Mouse (Mus musculus) c-Kit-positive CD71-negative TER-119-negative erythroid progenitor cells, embryonic 14.5 days (primary cell): ENCODE measurements around the gene Lamb2.

ENCODE experiments used
- DNase-seq: peaks from one replicate; pipeline ENCODE4 v3.0.0-alpha.2; 2013; ENCODE audit warnings: low read depth

The Lamb2 gene

GRCm38 (mm10) chr9:108492043-108492750, 12.7 kb downstream of the Lamb2 start:
- no peak for DNase-seq

- no peak for DNase-seq
Measured at GRCm38 (mm10) chr9:108493246-108493645, 13.7 kb downstream of the Lamb2 start.

- DNase-seq, result no peak
Measured at GRCm38 (mm10) chr9:108494146-108494825, 14.8 kb downstream of the Lamb2 start.

- DNase-seq, result no peak
Measured at GRCm38 (mm10) chr9:108494905-108495304, 15.4 kb downstream of the Lamb2 start.

- DNase-seq, result no peak
Measured at GRCm38 (mm10) chr9:108499231-108499630, 19.7 kb downstream of the Lamb2 start.

- no peak for DNase-seq
Measured at GRCm38 (mm10) chr9:108499943-108500342, 20.4 kb downstream of the Lamb2 start.

GRCm38 (mm10) chr9:108506901-108507300, 27.4 kb downstream of the Lamb2 start:
- DNase-seq, result no peak

- DNase-seq, result peak; percentile 95
Measured at GRCm38 (mm10) chr9:108507619-108508434, 28.3 kb downstream of the Lamb2 start, which contains the start of gene Qars. Qars (plus strand) TSS chr9:108507706.

- DNase-seq, result no peak
Measured at GRCm38 (mm10) chr9:108508776-108509175, 29.2 kb downstream of the Lamb2 start.

GRCm38 (mm10) chr9:108516380-108517251, 37.1 kb downstream of the Lamb2 start, which contains the start of gene Qrich1:
Qrich1 (plus strand) TSS chr9:108516806.
- peak; percentile 97 for DNase-seq

- DNase-seq, result peak; percentile 53
Measured at GRCm38 (mm10) chr9:108517253-108517930, 37.9 kb downstream of the Lamb2 start.

GRCm38 (mm10) chr9:108517931-108518332, 38.4 kb downstream of the Lamb2 start:
- peak; percentile 39 for DNase-seq

- DNase-seq, result no peak
Measured at GRCm38 (mm10) chr9:108521604-108522003, 42.1 kb downstream of the Lamb2 start.

- DNase-seq, result no peak
Measured at GRCm38 (mm10) chr9:108523341-108523740, 43.8 kb downstream of the Lamb2 start.

GRCm38 (mm10) chr9:108525400-108525799, 45.9 kb downstream of the Lamb2 start:
- DNase-seq, result no peak

- no peak for DNase-seq
Measured at GRCm38 (mm10) chr9:108530954-108531353, 51.4 kb downstream of the Lamb2 start.

- DNase-seq, result no peak
Measured at GRCm38 (mm10) chr9:108531496-108531895, 52.0 kb downstream of the Lamb2 start.
